Mouse (Mus musculus) forebrain, embryonic 12.5 days (tissue): ENCODE data around the gene Rrh. TPM values are rescaled to one million over a fixed set of nuclear protein-coding genes. Genes with fewer than 3 reads are reported as not detected.
"Not testable (repeated sequence)": the region's sequence is repeated elsewhere in the genome, so short reads cannot be mapped to it uniquely, and the experiment has no call there.

ENCODE experiments used
- ATAC-seq: fragments of 200-750 bp; cut with Nextera tagmentation; 2 replicates; pipeline ENCODE4 v1.8.0; 2017; ENCODE audit warnings: moderate TSS enrichment; ENCODE audit not compliant: low FRiP score
- H3K27ac ChIP-seq: fragments of 300-500 bp; sonication (generic); 2 replicates; pipeline ENCODE4 v1.5.1; 2016; ENCODE audit warnings: mild to moderate bottlenecking
- H3K27me3 ChIP-seq: fragments of 300-500 bp; sonication (generic); 2 replicates; pipeline ENCODE4 v1.6.1; 2016; ENCODE audit warnings: mild to moderate bottlenecking
- H3K36me3 ChIP-seq: fragments of 300-500 bp; sonication (generic); replicated peaks from 2 replicates; pipeline ENCODE4 v1.6.1; 2016; ENCODE audit warnings: mild to moderate bottlenecking
- H3K4me1 ChIP-seq: fragments of 300-500 bp; sonication (generic); 2 replicates; pipeline ENCODE4 v1.6.1; 2016
- H3K4me2 ChIP-seq: fragments of 300-500 bp; sonication (generic); 2 replicates; pipeline ENCODE4 v1.6.1; 2016; ENCODE audit warnings: mild to moderate bottlenecking, moderate library complexity
- H3K4me3 ChIP-seq: fragments of 300-500 bp; sonication (generic); replicated peaks from 2 replicates; pipeline ENCODE4 v1.5.1; 2016; ENCODE audit warnings: mild to moderate bottlenecking
- H3K9ac ChIP-seq: fragments of 300-500 bp; sonication (generic); 2 replicates; pipeline ENCODE4 v1.6.1; 2016; ENCODE audit warnings: mild to moderate bottlenecking
- H3K9me3 ChIP-seq: fragments of 300-500 bp; sonication (generic); 2 replicates; pipeline ENCODE4 v1.6.1; 2016
- WGBS: fragments of 180-500 bp; shearing (Covaris S2); methylation state at CpG from one replicate; pipeline ENCODE4 v1.1.7; 2016; 5-methylcytosine and 5-hydroxymethylcytosine counted together
- polyA plus RNA-seq: library from polyadenylated mRNA; unstranded; fragments of >200 nt; fragmentation: Nextera tagmentation; extraction: Ambion mirVana; gene quantifications from 2 replicates; pipeline ENCODE4 v1.2.1, GENCODE M21; 2016

Rrh gene
- polyA plus RNA-seq, 1 experiment from 2014 or later = 0.37 TPM

- no peak overlapping the region for H3K4me2 ChIP-seq
- no peaks in the 10 kb centered on the region for H3K36me3 ChIP-seq
- no peaks in the 10 kb centered on the region for H3K9me3 ChIP-seq
- ATAC-seq = no peak
- H3K27me3 ChIP-seq = no peaks in the 10 kb centered on the region
- no peak overlapping the region for H3K9ac ChIP-seq
- WGBS = 82% methylated on average over 6 of the region's 6 CpGs
- H3K4me1 ChIP-seq = no peaks in the 10 kb centered on the region
- H3K4me3 ChIP-seq = no peak overlapping the region
- H3K27ac ChIP-seq = no peak overlapping the region
Observed at GRCm38 (mm10) chr3:129771210-129771609, 51.2 kb downstream of the Rrh start.

GRCm38 (mm10) chr3:129766971-129767794, 55.2 kb downstream of the Rrh start:
- no peak overlapping the region for H3K4me2 ChIP-seq
- H3K4me3 ChIP-seq = no peak overlapping the region
- no peak overlapping the region for H3K9ac ChIP-seq
- 88% methylated on average over 10 of the region's 10 CpGs for WGBS
- no peak overlapping the region for H3K27ac ChIP-seq
- H3K4me1 ChIP-seq = no peaks in the 10 kb centered on the region
- no peaks in the 10 kb centered on the region for H3K27me3 ChIP-seq
- no peak for ATAC-seq
- no peaks in the 10 kb centered on the region for H3K36me3 ChIP-seq
- peaks cover 3% of the 10 kb centered on the region; the same call in 1 of the 2 replicates for H3K9me3 ChIP-seq

GRCm38 (mm10) chr3:129766106-129766505, 56.3 kb downstream of the Rrh start:
- peaks cover 3% of the 10 kb centered on the region; the same call in 1 of the 2 replicates for H3K9me3 ChIP-seq
- no peak overlapping the region for H3K27ac ChIP-seq
- H3K4me1 ChIP-seq = no peaks in the 10 kb centered on the region
- 84% methylated on average over 4 of the region's 4 CpGs for WGBS
- no peak for ATAC-seq
- H3K27me3 ChIP-seq = no peaks in the 10 kb centered on the region
- no peaks in the 10 kb centered on the region for H3K36me3 ChIP-seq
- no peak overlapping the region for H3K4me2 ChIP-seq
- H3K4me3 ChIP-seq = no peak overlapping the region
- no peak overlapping the region for H3K9ac ChIP-seq

GRCm38 (mm10) chr3:129757599-129757998, 64.8 kb downstream of the Rrh start:
- H3K4me3 ChIP-seq, H3K27ac ChIP-seq, H3K4me2 ChIP-seq, H3K9me3 ChIP-seq, H3K9ac ChIP-seq, H3K36me3 ChIP-seq, ATAC-seq: not testable (repeated sequence)
- Histone ChIP-seq H3K27me3 (peaks cover 22% of the 10 kb centered on the region), H3K4me1 (peaks cover 16% of the 10 kb centered on the region)
- 82% methylated on average over 1 of the region's 1 CpGs for WGBS

GRCm38 (mm10) chr3:129754650-129755604, 67.5 kb downstream of the Rrh start, which contains the start of gene Egf:
Gene Egf, minus strand, starts transcription at chr3:129755316.
- peak within 1 kb of the TSS; percentile 48 for H3K4me2 ChIP-seq
- H3K4me1 ChIP-seq = peaks cover 16% of the 10 kb centered on the region
- no peaks in the 10 kb centered on the region for H3K9me3 ChIP-seq
- no peak within 1 kb of the TSS for H3K27ac ChIP-seq
- no peaks in the 10 kb centered on the region for H3K36me3 ChIP-seq
- peaks cover 22% of the 10 kb centered on the region for H3K27me3 ChIP-seq
- 10% methylated on average over 20 of the region's 20 CpGs for WGBS
- no peak for ATAC-seq
- peak within 1 kb of the TSS; percentile 23 for H3K4me3 ChIP-seq
- peak within 1 kb of the TSS; percentile 14; the same call in 1 of the 2 replicates for H3K9ac ChIP-seq

Other genes starting within 250 kb of the Rrh start
- 1.6 and 2.7 TPM in 2 replicates for gene Egf, start 67.3 kb downstream of the Rrh start, polyA plus RNA-seq
- not detected in 2 replicates for gene Lrit3, start 18.6 kb downstream of the Rrh start, polyA plus RNA-seq
- 98.7 and 102 TPM in 2 replicates for gene Gar1, start 8.8 kb upstream of the Rrh start, polyA plus RNA-seq
- 0.09 and 0.18 TPM in 2 replicates for gene Cfi, start 13.3 kb upstream of the Rrh start, polyA plus RNA-seq
- gene Pla2g12a, start 56.0 kb upstream of the Rrh start, polyA plus RNA-seq = 31.8 and 33.0 TPM in 2 replicates
- gene Casp6, start 78.8 kb upstream of the Rrh start, polyA plus RNA-seq = 55.4 and 60.9 TPM in 2 replicates
- 3.3 and 5.3 TPM in 2 replicates for gene Mcub, start 147.6 kb upstream of the Rrh start, polyA plus RNA-seq
- 33.7 and 34.7 TPM in 2 replicates for gene Sec24b, start 239.0 kb upstream of the Rrh start, polyA plus RNA-seq